Mouse (Mus musculus) kidney, postnatal 25 days (tissue): ENCODE results near the gene Hira.
"Not testable (repeated sequence)": the region's sequence is repeated elsewhere in the genome, so short reads cannot be mapped to it uniquely, and the experiment has no call there.

Experiments
- DNase-seq, 2 experiments: peaks; one replicate each; pipeline ENCODE4 v3.0.0; 2021; ENCODE audit warnings: mixed read lengths in 2 of 2

Gene Hira

DNA sequence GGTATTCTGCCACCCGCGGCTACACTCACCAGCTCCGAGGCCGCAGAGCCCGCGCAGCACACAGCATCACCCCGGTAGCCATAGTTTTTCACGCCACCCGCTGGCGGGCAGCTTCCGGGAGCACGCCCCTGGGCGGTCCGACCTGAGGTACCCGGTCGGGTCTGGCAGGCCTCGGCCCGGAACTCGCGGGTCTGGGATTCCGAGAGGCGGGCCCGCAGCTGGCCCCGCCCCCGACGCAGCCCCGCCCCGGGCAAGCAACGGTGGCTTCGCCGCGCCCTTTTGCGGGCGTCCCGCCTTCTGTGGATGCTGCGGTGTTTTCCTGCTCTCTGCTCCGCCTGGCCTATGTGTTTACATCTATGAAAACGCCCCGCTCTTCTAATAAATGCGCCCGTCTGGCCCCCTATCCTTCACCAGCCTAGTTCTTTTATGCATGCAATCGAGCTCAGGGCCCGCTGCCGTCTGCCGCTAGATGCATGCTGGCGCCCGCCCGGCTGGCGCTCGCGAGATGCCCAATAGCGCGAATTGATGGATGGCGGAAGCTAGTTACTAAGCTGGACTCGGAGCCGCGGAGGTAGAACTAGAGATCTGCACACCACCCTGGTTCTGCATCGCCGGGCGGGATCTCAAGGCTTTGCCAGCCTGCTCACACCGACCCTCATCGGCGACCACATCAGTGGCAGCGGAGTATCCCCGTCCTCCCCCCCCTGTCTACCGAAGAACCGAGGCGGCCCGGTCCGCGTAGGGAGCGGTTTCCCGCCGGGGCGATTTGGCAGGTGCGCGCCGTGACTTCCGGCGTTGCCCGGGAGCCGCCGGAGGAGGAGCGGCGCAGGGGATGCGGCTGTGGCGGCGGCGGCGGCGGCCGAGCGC, at the start of gene Hira, which contains the start of gene Mrpl40:
TSS of gene Hira (plus strand) at position 596 of the 867 bp plus-strand sequence.
TSS of gene Mrpl40 (minus strand) at position 421 of the 867 bp plus-strand sequence.
- peak; percentile 94 to 97 for DNase-seq

DNA sequence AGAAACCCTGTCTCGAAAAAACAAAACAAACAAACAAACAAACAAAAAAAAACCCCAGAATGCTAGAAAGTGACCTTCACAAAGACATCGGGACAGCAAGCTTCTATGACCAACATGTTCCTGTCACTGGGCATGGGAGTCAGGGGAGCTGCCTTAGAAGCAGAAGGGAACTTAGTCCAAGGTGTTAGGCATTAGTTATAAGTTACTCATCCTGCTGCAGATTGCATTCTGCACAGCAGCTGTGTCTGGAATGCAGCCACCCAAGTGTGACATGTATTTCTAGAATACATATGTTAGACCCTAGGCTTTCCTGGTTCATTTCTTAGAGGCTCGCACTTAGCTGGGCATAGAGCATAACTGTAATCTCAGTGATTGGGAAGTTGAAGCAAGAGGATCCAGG, 48.2 kb upstream of the Hira start:
- DNase-seq: no peak

DNA sequence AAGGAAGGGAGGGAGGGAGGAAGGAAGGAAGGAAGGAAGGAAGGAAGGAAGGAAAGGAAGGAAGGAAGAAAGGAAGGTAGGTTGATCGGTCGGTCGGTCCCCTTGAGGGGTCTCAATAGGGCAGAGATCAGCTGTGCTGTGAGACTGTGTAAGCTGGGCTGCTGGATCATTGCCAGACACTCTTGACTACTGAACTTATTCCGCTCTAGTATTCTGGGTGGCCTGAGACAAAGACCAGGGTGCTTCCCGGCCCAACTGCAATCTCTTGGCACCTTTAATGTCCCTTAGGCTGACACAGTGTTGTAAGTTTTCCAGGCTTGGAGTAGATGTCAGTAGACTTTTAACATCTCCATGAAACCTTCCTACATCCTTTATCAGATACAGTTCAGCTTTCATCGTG, 47.7 kb upstream of the Hira start:
- peak in 1 of 2 experiments; percentile 28 for DNase-seq

DNA sequence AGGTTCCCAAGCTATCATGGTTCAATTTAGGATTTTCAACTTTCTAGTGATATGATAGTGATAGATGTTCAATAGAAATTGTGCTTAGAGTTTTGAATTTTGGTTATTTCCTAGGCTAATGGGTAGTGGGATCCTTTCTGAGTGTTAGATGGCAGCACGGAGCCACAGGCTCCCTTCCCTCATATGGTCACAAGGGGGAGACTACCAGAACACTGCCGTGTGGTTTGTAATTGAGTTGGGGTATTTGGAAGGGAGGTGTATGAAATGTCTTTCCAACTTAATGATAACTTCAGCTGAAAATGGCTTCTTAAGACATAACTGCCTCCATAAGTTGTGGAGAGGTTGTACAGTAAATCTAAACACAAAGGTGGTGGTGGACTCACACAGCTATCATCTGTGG, 43.4 kb upstream of the Hira start:
- no peak for DNase-seq

DNA sequence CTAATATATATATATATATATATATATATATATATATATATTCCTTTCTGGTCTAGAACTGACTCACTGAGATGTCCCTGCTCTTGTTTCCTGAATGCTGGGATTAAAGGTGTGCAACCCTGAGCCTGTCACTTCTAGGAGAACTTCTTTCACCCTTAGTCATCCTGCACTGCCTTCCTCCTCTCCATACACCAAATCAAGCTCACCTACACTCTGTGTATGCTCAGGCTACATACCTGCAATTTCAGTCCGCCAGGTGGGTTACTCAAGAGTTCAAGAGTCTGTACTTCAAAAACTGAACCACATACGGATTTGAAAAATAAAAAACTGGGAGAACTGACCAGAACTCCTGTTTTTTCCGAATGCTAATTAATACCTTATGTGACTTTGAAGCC, 40.8 kb upstream of the Hira start:
- DNase-seq: no peak

DNA sequence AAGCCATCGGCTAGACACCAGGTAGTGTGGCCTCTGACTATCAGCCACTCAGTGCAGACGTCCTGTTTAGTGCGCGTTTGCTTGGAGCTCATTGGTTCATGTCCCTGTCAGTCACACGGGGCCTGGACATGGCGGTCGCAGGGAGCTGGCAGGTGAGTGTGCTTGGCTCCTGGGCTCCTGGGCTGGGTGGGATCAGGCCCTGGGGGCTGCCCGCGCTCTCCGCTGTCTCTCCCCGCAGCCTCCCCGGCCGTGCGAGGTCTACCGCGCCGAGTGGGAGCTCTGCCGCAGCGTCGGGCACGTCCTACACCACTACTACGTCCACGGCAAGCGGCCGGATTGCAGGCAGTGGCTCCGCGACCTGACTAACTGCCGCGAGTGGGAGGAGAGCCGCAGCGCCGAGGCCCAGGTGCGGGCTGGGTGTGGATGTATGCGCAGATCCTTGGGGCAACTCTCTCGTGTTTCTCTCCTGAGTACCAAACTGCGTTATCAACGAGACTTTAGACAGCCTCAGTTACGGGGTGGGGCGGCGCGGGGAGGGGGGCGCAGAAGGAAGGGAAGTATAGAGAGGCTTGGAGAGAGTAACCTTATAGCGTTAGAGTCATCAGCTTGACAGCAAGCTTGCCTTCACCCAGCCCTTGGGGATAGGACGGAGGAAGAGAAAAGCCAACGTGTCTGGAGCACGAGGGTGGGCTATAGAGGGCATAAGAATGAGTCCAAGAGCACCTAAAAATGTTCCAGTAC, 40.2 kb upstream of the Hira start, which contains the start of the genes 2510002D24Rik and Gm28539:
TSS of gene 2510002D24Rik (plus strand) at position 111 of the 741 bp plus-strand sequence.
TSS of gene Gm28539 (plus strand) at position 117 of the 741 bp plus-strand sequence.
- peak; percentile 99 for DNase-seq

DNA sequence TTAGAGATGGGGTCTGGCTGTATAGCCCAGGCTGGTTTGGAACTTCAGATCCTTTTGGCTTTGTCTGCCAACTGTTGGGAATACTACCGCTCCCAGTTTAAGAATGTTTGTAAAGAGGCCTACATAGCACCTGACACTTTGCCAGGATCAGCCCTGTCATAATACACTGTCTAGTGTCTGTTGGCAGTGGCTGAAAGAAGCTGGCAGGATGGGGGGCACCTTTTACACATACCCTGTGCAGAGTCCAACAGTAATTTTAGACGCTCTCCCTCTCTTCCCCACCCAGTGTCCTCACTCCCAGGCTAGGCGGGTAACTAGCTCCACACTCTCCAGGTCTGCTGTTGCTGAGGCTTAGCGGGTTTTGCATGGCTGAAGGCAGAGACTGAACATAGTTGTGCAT, 38.5 kb upstream of the Hira start:
- DNase-seq: no peak

DNA sequence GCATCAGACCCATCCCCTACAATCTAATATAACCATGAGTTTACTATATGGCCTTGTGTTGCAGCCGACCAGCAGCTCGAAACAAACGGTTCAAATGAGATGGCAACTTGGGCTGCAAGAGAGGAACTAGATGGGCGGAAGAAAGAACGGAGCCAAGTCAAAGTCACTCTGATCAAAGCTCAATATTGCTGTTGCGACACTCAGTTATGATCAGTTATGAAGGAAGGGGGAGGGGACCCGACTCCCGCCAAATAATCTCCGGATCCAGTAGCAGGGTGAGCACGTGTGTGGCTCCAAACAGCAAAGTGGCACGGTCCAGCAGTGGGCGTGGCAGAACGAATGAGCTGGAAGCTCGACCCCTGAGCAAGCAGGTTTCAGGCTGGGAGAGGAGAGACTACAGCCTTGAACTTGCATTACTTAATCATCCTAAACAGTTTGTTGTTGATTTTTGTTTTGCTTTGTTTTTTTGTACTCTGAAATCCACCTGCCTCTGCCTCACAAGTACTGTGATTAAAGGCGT, 30.5 kb upstream of the Hira start:
- DNase-seq: no peak

DNA sequence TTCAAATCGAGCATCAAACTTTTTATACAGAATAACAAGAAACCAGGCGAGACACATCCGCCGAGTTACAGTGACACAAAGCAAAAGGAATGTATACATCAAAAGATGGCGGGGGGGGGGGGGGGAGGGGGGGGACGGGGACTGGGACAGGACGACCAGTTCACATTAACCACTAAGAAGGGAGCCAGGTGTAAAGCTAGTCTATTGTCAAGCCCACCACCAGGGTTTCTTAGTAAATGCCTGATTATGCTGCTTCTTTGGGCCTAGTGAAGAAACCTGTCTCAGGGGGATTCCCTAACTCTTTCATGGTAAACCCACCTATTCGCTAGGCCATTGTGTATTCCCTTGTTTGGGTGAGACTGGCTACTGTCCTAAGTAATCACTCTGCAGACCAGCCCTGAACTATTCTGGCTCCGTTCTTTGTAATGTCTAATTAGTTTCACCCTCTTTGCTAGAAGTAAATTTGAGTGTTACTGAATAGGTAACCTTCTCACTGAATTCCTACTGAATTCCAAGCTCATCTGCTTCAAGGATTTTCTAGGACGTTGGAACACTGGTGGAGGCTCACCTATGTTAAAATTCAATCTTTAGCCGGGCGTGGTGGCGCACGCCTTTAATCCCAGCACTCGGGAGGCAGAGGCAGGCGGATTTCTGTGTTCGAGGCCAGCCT, 27.2 kb upstream of the Hira start:
- not testable (repeated sequence) for DNase-seq

DNA sequence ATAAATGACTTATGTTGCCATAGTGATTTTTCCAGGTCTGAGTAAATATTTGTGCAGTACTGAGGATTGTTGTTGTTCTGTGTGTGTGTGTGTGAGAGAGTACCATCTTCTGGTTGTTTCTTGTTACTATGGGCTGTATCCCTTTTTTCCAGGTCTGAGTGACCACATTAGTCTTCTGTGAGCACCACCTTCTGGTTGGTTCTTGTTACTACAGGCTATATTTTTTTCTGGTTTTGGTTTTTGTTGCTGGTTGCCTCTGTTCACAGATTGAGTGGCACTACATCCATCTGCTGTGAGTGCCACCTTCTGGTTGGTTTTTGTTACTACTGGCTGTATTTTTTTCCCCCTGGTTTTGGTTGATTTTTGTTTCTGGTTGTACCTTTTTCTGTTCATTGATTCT, 18.3 kb upstream of the Hira start:
- DNase-seq: peak in 1 of 2 experiments; percentile 30

DNA sequence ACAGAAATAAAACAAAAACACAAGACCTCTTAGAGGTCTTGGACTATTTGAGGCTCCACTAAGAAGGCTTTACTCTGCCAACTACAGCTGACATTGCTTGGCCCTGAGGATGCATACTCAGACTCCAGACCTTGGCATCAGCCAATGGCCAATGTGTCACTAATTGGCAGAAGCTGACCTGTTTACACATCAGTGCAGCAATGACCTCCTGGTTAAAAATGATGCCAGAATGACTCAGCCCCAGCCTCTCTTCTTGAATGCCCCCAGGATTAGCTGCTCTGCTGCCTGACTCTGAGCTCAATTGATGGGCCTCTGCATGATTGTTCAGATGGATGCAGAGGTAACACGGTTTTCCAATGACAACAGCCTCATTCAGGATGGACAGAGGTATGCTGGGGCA, 16.7 kb upstream of the Hira start:
- DNase-seq: peak; percentile 22 to 58

DNA sequence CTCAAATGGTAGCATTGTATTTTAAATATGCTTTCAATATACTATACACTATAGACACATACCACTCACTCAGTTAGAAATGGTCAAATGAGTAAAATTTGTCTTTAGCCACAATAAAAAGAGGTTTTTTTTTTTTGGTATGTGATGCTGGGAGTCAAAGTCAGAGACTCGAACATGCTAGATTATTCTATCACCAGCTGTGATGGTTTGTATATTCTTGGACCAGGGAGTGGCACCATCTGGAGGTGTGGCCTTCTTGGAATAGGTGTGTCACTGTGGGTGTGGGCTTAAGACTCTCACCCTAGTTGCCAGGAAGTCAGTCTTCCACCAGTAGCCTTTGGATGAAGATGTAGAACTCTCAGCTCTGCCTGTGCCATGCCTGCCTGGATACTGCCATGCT, 6.3 kb upstream of the Hira start:
- DNase-seq: not testable (repeated sequence)

DNA sequence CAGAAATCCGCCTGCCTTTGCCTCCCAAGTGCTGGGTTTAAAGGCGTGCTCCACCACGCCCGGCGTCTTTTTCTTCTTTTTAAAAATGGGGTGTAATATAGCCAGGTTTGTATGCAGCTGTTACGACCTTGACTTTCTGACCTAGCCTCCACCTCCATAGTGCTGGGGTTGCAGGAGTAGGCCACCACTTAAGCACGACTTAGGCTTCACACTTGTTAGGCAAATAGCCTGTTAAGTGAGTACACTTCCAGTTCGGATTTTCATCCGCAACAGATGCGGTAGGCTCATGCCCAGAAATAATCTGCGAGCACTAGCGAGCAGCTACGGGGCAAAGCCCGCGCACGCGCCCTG, 771 bp upstream of the Hira start:
- peak in 1 of 2 experiments; percentile 31 for DNase-seq

DNA sequence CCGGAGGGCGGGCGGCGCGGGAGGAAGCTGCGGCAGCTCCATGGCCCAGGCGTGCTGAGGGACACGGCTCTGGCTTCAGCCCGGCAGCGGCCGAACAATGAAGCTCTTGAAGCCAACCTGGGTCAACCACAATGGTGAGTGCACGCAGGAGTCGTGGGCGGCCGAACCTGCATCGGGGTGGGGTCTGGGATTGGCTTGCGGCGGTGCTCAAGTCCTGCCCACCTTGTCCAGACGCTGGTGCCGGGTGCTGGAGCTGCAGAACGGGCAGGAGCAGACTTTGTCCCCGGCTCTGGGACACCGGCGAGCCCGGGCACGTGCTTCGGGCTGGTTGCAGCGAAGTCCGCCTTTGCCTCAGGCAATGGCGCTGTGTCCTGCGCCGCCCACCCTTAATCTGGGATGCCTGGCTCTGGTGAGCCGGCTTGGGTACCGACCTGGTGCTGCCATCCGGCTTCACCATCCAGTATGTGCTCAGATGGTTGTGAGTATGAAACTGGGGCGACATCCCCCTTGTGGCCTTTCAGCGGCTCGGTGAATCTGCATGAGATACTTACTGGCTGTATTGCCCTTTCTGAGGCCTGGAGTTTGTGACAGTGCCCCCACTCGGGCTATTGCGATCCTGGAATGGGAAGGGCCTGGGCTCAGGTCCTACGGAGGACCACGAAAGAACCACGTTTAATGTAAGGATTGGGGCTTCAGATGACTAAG, 701 bp downstream of the Hira start:
- DNase-seq: peak; percentile 59 to 86

DNA sequence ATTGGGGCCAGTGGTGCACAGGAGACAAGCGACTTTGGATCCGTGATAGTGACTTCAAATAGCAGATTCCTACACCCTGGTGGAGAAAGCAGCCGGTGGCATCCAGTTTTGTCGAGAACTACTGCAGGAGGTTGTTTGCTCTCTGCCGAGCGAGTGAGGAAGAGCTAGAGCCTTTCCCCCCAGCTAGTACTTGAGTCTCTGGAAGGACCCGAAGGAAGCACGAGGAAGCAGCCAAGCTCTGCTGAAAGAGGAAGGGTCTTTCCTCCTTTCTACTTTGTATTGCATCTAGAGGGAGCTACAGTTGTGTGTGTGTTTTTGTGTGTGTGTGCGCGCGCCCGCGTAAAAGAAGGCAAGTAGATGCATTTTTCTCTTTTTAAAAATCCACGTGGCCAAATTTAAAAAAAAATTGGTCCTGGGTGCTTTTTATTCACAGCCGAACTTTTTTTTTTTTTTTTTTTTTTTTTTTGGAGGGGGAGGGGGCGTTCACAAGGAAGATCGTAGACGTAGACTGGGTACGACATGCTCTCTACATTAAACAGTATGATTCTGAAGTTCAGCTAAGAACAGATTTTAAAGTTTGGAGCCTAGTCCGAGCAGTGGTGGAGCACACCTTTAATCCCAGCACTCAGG, 1.4 kb downstream of the Hira start:
- peak in 1 of 2 experiments; percentile 2 for DNase-seq

DNA sequence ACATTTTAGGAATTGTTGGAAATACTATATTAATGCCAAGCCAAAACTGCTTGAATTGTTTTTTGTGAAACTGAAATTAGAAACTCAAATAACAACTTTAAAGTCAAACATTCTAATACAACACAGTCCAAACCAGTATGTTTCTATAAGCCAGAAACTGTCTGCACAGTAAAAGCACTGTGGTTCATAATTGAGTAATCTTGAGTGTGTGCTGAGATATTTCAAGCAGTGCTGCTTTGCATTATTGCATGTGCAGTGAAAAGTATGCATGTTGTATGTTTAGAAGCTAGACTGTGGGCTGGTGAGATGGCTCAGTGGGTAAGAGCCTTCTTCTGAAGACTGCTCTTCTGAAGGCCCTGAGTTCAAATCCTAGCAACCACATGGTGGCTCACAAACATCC, 7.2 kb downstream of the Hira start:
- DNase-seq: no peak

DNA sequence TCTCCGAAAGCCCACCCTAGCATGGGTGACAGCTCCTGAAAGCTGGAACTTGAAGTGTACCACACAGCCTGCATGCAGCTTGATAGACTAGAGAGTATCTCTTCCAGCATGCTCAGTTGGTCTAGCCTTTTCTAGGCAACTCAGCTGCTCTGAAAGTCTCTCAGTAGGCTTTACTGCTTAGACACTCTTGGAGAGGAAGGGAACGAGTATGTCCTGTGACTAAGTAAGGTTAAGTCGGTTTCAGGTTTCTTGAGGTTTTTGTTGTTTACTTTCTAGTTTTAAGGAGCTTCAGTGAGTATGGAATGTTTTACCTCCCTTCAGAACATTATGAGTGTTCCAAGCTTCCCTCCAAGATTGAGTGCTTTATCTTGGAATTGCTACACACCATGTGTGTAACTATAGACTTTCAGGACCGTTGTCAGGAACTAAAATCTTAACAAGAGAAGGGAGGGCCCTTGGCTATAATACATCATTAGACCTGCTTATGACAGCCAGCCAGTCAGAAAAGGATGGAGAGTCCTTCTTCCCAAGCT, 17.1 kb downstream of the Hira start:
- DNase-seq: no peak

DNA sequence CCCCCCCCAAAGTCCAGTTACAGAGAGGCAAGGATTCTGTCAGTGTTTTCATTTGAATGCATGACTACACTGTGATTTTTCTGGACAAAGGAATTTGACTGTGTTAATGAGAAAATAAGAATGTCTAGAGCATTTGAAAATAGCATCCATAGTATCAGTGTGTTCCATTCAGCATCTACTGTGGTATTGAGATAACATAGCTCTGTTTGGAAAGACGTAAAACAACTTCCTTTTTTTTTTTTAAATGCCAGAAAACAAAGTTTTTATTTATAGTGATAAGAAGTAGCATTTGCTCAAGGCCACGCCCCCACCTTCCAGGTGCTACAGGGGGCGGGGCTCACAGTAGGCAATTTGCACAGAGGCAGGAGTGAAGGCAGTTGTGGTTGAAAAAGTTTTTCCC, 18.4 kb downstream of the Hira start:
- no peak for DNase-seq

DNA sequence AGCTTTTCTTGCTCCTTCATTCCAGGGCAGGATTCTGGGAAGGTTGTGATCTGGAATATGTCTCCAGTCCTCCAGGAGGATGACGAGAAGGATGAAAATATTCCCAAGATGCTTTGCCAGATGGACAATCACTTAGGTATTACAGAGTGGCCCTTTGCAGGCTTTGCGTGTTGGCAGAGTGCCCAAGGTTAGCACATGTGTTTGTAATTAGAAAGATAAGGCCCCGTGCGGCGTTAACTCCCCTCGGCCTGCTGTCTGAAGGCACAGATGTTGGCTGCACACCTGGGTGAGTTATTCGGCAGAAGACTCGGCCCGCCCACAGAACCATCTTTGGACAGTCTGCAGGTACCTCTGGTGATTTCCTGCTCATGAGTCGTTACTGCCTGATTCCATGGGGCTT, 19.6 kb downstream of the Hira start:
- DNase-seq: peak in 1 of 2 experiments; percentile 37

DNA sequence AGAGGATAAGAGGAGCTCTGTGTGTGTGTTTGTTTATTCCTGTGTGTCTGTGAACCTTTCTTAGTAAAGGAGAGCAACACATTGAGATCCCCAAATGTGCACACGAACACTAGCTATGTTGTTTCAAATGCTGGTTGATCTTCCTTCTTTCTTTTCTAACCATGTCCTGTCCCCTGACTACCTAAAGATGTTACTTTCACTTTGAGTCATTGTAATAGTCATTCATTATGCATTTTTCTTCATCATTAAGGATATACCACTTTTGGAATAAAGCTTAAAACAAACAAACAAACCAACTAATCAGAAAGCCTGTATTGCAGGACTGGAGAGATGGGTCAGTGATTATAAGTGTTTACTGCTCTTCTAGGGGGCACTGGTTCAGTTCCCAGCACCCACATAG, 28.8 kb downstream of the Hira start:
- DNase-seq: no peak

DNA sequence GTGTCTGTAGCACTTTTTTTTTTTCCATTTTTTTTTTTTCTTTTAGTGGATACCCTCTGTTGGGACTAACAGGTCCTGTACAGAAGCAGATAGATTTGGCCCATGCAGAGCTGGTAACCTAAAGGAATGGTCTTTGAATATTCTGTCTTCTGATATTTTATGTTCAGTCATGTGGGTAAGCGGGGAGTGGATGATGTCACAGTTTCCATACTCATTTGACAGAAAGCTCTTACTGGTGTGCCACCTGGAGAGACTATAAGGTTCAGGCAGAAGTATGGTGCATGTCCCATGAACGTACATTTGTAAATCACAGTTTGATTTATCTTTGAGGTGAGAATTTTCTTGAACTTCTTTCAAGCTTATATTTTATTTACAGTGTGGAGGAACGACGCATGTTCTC, 39.2 kb downstream of the Hira start:
- DNase-seq: no peak

DNA sequence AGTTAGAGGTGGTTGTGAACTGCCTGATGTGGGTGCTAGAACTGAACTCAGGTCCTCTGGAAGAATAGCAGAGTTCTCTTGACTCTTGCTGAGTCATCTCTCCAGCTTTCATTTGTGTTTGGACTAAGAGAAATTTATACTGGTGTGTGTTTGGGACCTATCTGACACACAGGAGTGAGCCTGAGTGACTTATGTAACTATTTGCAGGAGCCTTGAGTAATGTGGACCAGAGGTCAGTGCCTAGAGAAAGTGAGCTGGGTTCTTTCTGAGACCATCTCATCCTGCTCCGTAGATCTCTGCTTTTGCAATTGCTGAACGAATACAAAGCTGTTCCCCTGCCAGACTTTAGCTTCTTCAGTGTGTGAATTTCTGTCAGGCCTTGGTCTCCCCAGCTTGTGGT, 44.9 kb downstream of the Hira start:
- no peak for DNase-seq
